Mouse (Mus musculus): ENCODE results near the gene Etfbkmt.
"Not testable (repeated sequence)": the region's sequence is repeated elsewhere in the genome, so short reads cannot be mapped to it uniquely, and the experiment has no call there.

DNA sequence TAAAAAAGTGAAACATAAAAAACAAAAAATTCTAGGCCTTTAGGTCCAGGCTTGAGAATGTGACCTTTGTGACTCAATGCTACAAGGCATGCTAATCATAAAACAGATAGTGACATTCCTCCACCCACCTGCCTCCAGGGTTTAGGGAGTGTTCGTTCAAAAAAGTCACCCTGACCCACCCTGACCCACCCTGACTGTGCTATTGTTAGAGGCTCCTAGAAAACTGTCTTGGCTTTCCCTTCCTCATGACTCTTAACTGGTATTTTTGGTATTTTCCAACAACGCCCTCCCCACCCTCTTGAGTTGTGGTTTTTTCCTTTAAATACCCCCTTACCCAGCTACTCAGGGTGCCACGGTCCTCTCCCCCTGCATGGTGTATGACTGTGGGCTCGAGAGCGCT is 52.3 kb downstream of the Etfbkmt start:
- not testable (repeated sequence) for TF ChIP-seq POLR2A (IDR thresholded peaks at IDR 0.05; ENCODE audit: borderline replicate concordance, extremely low read depth, low read depth, low read length); CTCF (IDR thresholded peaks at IDR 0.05; ENCODE audit: insufficient read depth, low read length)

Measured in lung, adult 2 months (tissue).